Mouse (Mus musculus) naive thymus-derived CD4-positive, alpha-beta T cell, adult 2 months (primary cell): Measurements from ENCODE around the gene Fgf18.
A peak's percentile ranks its signal among the peaks of the same experiment; 100 is the strongest.

Experiments
- DNase-seq: peaks from one replicate; pipeline ENCODE4 v3.0.0-alpha.2; 2011; ENCODE audit warnings: low read depth

The Fgf18 gene

GRCm38 (mm10) chr11:33150364-33150763, 3.2 kb upstream of the Fgf18 start:
- DNase-seq, result no peak

- no peak for DNase-seq
Observed at GRCm38 (mm10) chr11:33149453-33149852, 2.3 kb upstream of the Fgf18 start.

GRCm38 (mm10) chr11:33149088-33149436, 1.9 kb upstream of the Fgf18 start:
- no peak for DNase-seq

- DNase-seq, result peak; percentile 78
Observed at GRCm38 (mm10) chr11:33148338-33149087, 1.3 kb upstream of the Fgf18 start.

GRCm38 (mm10) chr11:33147572-33148337, 555 bp upstream of the Fgf18 start:
- peak; percentile 51 for DNase-seq

- DNase-seq, result peak; percentile 37
Observed at GRCm38 (mm10) chr11:33146651-33147131, 509 bp downstream of the Fgf18 start.

GRCm38 (mm10) chr11:33146143-33146497, 1.1 kb downstream of the Fgf18 start:
- no peak for DNase-seq

GRCm38 (mm10) chr11:33145201-33146142, 1.7 kb downstream of the Fgf18 start:
- DNase-seq, result no peak

- DNase-seq, result no peak
Observed at GRCm38 (mm10) chr11:33143906-33144305, 3.3 kb downstream of the Fgf18 start.

GRCm38 (mm10) chr11:33142801-33143200, 4.4 kb downstream of the Fgf18 start:
- DNase-seq, result no peak

- no peak for DNase-seq
Observed at GRCm38 (mm10) chr11:33140111-33140460, 7.1 kb downstream of the Fgf18 start.

- no peak for DNase-seq
Observed at GRCm38 (mm10) chr11:33139458-33140110, 7.6 kb downstream of the Fgf18 start.

- DNase-seq, result no peak
Observed at GRCm38 (mm10) chr11:33138686-33139085, 8.5 kb downstream of the Fgf18 start.

- DNase-seq, result no peak
Observed at GRCm38 (mm10) chr11:33134391-33134986, 12.7 kb downstream of the Fgf18 start.

GRCm38 (mm10) chr11:33132619-33133338, 14.4 kb downstream of the Fgf18 start:
- no peak for DNase-seq

GRCm38 (mm10) chr11:33127058-33127457, 20.1 kb downstream of the Fgf18 start:
- no peak for DNase-seq

GRCm38 (mm10) chr11:33122575-33123268, 24.5 kb downstream of the Fgf18 start:
- no peak for DNase-seq

- DNase-seq, result no peak
Observed at GRCm38 (mm10) chr11:33119556-33119955, 27.6 kb downstream of the Fgf18 start.

- DNase-seq, result no peak
Observed at GRCm38 (mm10) chr11:33119116-33119515, 28.1 kb downstream of the Fgf18 start.

GRCm38 (mm10) chr11:33118480-33118879, 28.7 kb downstream of the Fgf18 start:
- DNase-seq, result no peak
